Mouse (Mus musculus) left cerebral cortex, adult 2 months (tissue): ENCODE measurements around the gene Rnaset2b. TPM values are rescaled to one million over a fixed set of nuclear protein-coding genes. Genes with fewer than 3 reads are reported as not detected.
"Not testable (repeated sequence)": the region's sequence is repeated elsewhere in the genome, so short reads cannot be mapped to it uniquely, and the experiment has no call there.

Experiments
- DNase-seq, 2 experiments: peaks; one replicate each; pipeline ENCODE4 v3.0.0; 2021 to 2022; ENCODE audit warnings: low spot score in 2 of 2, mixed read lengths in 1 of 2; ENCODE audit errors: extremely low spot score in 1 of 2
- H3K27ac ChIP-seq: fragments of 200-600 bp; 2 replicates; pipeline ENCODE4 v1.8.1; 2022
- H3K4me3 ChIP-seq: fragments of 200-600 bp; 2 replicates; pipeline ENCODE4 v1.8.1; 2022
- intact Hi-C: fragments of 180-260 bp; cut with DNase I; formaldehyde crosslinking; loops from one replicate; pipeline ENCODE4 v1.15.1; 2025
- long read RNA-seq, 2 experiments: library from polyadenylated mRNA; stranded (forward); transcript quantifications; one replicate each; pipeline ENCODE4 v2.0.0; 2021; ENCODE audit warnings: borderline mapping rate in 2 of 2
- total RNA-seq, 2 experiments: library from RNA; stranded (reverse); gene quantifications; 2 replicates each; pipeline ENCODE4 v1.2.3; 2021

Rnaset2b gene
- total RNA-seq, result 10 to 100 TPM; 37.9 to 40.2 TPM
- long read RNA-seq, experiment 1, partial matches to known transcripts, result 0 of 5 reads
- long read RNA-seq, experiment 1, other reads (novel, unspliced or antisense), result 0 of 5 reads
- long read RNA-seq, experiment 2, partial matches to known transcripts, result 0 of 3 reads
- long read RNA-seq, experiment 2, other reads (novel, unspliced or antisense), result 0 of 3 reads

DNA sequence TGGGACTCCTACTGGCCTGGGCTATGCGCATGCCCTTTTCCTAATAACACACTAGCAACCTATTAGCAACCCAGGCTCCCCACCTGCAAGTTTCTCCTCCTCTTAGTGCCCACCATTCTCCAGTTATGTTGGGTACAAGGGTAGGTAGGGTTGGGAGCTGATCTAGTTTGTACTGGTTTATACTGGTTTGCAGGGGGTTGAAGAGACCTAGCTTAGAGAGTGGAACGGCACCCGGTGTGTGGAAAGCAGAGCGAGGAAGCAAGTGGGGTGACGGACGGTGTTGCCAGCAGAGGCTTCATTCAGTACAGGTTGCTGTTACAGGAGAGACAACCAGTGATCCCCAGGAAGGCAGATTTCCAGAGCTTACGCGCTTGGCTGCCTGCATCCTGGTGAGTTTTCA, at the start of gene Rnaset2b:
TSS of gene Rnaset2b (plus strand) at position 301 of the 400 bp plus-strand sequence.
- H3K27ac ChIP-seq, DNase-seq, intact Hi-C loops, H3K4me3 ChIP-seq: not testable (repeated sequence)

DNA sequence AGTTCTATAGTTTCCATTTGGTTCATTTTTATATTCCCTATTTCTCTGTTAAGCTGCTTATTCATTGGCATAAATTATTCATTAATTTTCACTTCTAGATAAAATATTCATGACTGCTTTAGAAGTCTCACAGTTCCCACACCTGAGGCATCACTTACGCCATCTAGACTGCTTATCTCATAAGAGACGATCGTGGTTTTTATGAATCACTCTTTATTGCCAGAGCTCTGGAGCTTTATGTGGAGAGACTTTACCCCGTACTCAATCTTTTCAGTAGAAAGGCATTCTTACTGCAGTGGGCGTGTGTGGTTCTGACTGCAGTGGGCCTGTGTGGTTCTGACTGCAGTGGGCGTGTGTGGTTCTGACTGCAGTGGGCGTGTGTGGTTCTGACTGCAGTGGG, 38.8 kb upstream of the Rnaset2b start:
- H3K4me3 ChIP-seq, DNase-seq, intact Hi-C loops, H3K27ac ChIP-seq: not testable (repeated sequence)

DNA sequence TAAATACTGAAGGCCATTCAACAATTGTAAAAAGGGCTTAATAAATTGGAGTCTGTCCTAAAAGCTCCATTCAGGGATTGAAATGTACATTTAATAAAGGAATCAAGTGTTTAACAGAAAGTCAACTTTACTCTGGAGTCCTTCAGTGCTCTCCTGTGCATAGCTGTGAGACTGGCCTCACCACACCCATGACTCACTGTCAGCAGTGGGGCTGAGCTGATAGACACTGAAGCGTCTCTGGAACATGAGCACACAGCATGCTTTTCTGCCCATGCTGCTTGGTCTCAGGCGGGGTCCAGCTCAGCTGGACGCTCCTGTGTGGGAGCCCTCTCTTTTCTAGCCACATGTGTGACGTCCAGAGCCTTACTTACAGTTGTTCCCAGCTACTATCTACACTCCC, 27.9 kb upstream of the Rnaset2b start:
- not testable (repeated sequence) for H3K4me3 ChIP-seq, DNase-seq, H3K27ac ChIP-seq
- intact Hi-C loops, result loop anchor here (10.0 kb wide), 1 partner anchor 1002 kb away; the partner anchor contains the start of gene Rsph3a

DNA sequence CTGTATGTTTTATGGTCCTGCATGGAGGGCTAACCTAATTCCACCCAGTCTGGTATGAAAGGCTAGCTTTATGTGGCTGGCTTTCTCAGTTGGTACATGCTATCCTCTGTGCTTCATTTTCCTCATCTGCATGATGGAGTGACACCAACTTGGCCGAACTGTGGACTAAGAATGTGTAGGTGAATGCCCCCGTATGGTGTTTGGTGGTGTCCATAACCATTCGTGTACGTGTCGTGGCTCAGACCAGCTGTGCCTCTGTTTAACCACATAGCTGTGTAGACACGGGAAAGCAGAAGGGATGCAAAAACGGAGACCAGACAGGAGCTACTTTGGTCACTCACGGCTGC, 22.8 kb upstream of the Rnaset2b start:
- intact Hi-C loops, result loop anchor here (10.0 kb wide), 1 partner anchor 997 kb away; the partner anchor contains the start of gene Rsph3a
- H3K4me3 ChIP-seq, result peak overlapping the region; percentile 74
- DNase-seq, H3K27ac ChIP-seq: not testable (repeated sequence)

DNA sequence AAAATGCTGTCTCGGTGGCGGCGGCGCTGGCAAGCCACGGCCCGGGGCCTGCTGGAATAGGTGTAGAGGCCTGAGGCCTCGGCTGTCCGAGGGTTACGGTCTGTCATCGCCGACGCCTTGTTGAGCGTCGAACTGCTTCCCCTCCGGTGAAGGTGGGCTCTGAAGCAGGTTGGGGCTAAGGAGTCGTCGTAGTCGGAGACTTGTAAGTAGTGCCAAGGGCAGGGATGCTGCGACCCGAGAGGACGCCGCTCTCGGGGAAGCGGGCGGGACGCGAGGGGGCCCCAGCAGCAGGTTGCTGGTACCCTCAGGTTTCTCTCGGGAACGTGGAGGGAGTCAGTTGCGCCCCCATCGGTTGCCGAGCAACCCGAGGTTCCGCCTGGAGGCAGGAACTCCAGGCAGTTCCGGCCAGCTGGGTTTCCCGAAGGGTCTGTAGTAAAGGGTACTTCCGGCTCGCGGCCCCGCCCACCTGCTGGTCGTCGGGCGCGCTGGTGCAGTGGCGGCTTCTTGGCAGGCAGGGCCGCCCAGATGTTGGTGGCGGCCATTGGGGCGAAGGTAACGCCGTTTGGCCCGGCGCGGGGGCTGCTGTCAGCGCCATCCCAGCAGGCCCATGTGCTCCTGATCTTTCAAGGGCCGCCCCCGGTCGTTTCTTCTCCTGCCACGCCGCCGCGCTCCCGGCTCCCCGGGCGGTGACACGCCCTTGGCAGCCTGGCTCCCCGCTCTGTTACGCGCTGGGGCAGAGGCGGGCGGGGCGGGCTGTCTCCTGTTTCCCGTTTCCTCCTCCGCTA, 22.3 kb upstream of the Rnaset2b start, which contains the start of gene Rsph3b:
TSS of gene Rsph3b (minus strand) at position 699 of the 785 bp plus-strand sequence.
- DNase-seq, result peak; percentile 73 to 84
- intact Hi-C loops, result loop anchor here (10.0 kb wide), 1 partner anchor 997 kb away; the partner anchor contains the start of gene Rsph3a
- Histone ChIP-seq H3K27ac (peak within 1 kb of the TSS; percentile 81), H3K4me3 (peak within 1 kb of the TSS; percentile 74)

DNA sequence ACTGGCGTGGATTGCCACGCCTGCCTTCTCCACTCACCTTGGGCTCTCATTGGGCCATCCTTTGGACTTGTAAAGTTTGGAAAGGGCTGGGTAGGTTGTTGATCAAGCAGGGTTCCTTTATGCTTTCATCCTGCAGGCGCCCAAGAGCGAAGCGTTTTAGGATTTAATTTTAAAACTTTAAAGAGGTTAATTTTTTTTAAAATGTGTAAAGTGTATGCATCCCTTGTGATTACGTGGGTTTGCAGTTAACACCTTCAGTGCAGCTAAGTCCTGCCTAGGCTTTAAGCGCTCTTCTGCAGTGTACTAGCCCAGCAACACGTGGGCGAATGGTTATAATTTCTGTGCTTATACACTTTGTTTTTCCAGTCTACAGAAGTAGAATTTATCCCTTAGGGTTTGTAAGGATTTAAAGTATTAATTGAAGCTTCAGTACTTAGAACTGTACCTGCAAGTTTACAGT, 21.6 kb upstream of the Rnaset2b start:
- Histone ChIP-seq H3K27ac (peak overlapping the region; percentile 81; the same call in 1 of the 2 replicates), H3K4me3 (peak overlapping the region; percentile 74)
- intact Hi-C loops, result loop anchor here (10.0 kb wide), 1 partner anchor 996 kb away; the partner anchor contains the start of gene Rsph3a

DNA sequence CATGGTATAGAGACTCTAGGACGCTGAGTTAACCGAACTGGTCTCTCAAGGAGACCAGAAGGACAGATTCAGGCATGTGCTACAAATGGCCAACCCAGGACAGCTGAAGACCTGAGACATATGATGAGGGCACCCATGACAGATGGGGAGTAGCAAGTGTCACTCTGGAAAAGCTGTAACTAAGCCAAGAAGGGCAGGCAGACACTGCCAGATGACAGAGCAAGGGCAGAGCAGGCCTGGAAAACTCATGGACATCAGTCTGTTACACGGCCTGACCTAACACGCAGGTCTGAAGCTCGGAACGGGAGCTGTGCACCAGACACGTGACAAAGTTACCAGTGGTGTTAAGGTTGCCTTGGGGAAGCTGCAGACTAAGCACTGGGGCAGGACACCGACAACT, 11.6 kb upstream of the Rnaset2b start:
- H3K27ac ChIP-seq, DNase-seq, H3K4me3 ChIP-seq, intact Hi-C loops: not testable (repeated sequence)

More for the DNA sequence above, 21.6 kb upstream of the Rnaset2b start:
- DNase-seq, result not testable (repeated sequence)

DNA sequence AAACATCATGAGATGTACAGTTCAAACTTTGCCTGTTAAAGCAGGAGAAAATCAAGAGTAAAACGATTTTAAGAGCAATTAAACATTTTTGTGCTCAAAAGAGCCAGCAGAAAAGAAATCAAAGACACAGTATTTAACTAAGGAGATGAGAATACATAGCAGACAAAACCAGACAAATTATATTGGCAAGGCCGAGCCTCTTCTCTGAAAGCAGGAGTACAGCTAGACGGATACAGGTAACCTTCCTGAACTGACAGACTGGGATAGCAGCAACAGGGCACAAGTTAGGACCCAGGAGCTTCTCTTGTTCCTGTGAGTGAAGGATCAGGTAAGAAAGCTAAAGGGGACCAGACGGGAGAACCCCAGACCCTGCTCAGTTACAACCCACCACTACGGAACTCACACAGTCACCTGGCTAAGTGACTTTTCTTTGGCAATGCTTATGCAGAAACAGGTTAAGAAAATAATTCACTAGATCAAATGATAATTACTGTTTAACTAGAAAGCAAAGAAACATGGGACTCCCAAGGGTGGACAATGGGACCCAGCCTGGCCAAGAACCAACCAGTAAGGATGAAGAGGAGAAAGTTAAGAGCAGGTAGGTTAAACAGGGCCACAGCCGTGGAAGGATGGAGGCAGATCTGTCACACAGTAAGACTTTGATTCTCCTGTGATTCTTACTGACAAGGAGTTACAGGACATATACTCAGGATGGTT, 10.7 kb upstream of the Rnaset2b start:
- H3K27ac ChIP-seq, DNase-seq, intact Hi-C loops, H3K4me3 ChIP-seq: not testable (repeated sequence)

DNA sequence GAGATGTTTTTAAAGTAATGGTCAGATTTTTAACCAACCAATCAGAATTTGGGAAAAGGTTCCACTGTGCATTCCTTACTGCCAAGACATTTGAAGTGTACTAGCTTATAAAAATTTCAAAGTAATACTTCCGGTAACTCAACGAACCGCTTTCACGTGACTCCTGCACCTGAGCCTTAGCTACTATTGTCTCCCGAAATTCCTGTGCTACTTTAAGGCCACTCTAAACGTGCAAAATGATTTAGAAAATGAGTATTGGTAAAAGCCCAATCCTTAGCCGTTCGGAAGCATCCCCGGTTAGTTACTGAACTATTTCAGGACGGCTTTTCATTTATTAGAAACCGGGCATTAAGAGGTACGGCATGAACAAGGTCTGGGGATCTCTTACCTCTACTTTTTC, 10.1 kb upstream of the Rnaset2b start:
- H3K27ac ChIP-seq, DNase-seq, intact Hi-C loops: not testable (repeated sequence)
- H3K4me3 ChIP-seq, result peak overlapping the region; percentile 45

DNA sequence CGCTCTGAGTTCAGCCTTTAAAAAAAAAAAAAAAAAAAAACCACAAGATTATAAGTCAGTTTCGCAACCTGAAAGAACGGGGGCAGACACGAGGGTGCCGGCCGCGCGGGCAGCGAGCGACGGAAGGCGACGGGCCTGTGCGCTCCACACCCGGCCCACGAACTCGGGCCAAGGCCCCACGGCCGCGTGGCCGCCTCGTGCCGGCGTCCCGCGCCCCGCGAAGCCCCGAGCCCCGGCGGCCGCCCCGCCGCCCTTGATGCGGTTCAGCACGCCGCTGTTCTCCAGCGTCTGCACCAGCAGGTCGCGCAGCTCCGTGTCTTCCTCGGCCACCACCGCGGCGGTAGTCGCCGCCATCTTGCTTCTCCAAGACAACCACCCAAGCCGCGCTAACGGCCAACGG, 9.7 kb upstream of the Rnaset2b start, which contains the start of gene Tagap1:
TSS of gene Tagap1 (minus strand) at position 381 of the 400 bp plus-strand sequence.
- H3K4me3 ChIP-seq, result peak within 1 kb of the TSS; percentile 45
- DNase-seq, result peak; percentile 40 to 45
- intact Hi-C loops, H3K27ac ChIP-seq: not testable (repeated sequence)

DNA sequence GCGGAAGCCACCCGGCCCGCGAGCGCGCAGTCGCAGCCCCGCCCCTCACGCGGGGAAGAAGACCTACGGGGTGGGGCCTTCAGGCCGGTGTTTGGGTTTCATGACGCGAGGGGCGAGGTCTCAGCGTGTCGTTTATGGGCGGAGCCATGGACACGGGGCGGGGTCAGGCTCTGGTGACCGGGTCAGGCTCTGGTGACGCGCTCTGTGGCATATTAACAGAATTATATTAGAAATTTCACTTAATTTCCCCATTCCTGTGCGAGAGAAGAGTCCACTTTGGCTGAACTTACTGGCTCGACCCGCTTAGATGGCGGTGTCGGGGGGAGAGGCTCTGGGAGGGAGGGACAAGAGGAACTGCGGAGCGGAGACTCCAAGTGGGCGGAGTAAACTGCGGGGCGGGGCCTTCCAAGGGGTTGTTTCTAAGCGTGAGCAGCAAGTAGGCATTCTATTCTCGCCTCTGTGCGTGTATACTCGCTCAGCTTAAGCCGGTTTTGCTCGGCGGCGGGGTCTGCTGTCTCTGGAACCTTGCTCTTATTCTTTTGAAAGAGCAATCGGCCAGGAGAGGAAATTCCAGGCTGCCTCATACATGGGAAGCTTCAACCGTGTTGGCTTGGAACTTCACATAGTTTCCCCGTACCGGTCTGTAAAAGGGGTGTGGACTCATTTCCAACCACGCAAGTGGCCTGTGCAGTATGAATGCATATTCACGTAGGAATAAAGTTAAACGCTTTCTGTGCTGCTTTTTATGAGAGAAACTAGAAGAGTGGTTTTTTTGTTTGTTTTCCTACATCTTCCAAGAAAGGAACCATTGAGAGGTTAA, 9.0 kb upstream of the Rnaset2b start:
- DNase-seq, result peak in 1 of 2 experiments; percentile 28
- H3K27ac ChIP-seq, intact Hi-C loops: not testable (repeated sequence)
- peak overlapping the region; percentile 32; the same call in 1 of the 2 replicates for H3K4me3 ChIP-seq

DNA sequence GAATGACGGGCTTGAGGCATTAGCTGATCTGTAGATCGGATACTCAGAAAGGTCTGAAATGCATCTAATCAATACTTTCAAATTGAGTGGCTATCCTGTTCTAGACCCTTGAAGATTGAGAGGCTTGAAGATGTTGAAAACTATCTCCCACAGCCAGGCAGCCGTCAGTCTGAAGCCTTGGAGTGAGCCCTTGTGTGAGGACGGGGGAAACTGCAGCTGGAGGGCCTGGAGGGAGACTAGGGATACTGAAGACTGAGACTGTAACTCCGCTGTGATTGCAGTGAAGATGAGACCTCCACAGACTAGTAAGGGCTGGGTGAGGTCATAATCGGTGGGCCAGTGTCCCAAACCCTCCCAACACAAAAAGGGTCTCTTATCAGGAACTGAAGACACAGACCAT, 8.1 kb upstream of the Rnaset2b start:
- intact Hi-C loops, DNase-seq, H3K4me3 ChIP-seq, H3K27ac ChIP-seq: not testable (repeated sequence)

DNA sequence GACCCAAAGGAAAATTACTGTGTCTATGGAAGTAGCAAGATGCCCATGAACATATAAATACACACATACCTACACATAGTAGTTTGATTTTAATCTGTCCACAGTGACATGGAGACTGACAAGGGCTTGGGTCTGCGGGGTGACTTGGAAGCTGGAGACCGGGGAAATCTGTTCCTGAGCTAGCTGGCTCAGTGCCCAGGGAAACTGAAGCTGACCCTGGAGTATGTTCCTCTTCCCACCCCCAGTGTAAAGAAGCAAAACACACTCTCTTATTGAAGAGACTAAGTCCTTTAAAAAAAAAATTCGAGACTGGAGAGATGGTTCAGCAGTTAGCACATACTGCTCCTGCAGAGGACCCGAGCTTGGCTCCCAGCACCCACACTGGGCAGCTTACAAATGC, 7.5 kb upstream of the Rnaset2b start:
- H3K27ac ChIP-seq, intact Hi-C loops, DNase-seq, H3K4me3 ChIP-seq: not testable (repeated sequence)
